Mouse (Mus musculus): Measurements from ENCODE around the gene Pcsk2. TPM values are rescaled to one million over a fixed set of nuclear protein-coding genes. Genes with fewer than 3 reads are reported as not detected.

Pcsk2 gene
- 0.23 and 0.41 TPM in 2 replicates for polyA plus RNA-seq (2016; fragmentation: Nextera tagmentation; extraction: Ambion mirVana)

DNA sequence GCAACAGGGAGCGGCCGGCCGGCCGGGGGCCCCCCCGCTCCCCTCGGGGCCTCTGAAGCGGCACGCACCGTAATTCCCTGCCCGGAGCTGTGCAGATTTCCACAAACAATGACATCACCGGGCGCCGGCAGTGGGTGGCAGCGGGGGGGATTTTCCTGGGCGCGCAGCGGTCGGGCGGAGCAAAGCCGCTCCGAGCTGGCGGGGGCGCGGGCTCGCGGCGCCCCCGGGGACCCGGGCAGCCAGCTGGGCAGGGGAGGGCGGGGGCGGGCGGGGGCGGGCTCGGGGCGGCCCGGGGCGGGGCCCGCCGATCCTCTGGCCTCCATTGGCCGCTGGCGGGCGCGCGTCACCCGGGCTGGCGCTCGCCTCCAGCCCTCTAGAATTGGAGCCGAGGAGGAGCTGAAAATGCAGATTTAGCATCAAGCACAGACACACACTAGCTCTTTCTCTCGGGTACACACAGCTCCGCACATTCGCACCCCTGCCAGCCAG lies at the start of gene Pcsk2:
Pcsk2 (plus strand) TSS at position 399 of the 489 bp plus-strand sequence.
- no peaks in the 10 kb centered on the region for H3K36me3 ChIP-seq
- H3K4me1 ChIP-seq: peaks cover 13% of the 10 kb centered on the region
- H3K27me3 ChIP-seq (ENCODE audit: low read depth, poor library complexity, severe bottlenecking): peaks cover 62% of the 10 kb centered on the region
- H3K4me3 ChIP-seq: peak within 1 kb of the TSS; percentile 64
- H3K9me3 ChIP-seq (replicated peaks): no peaks in the 10 kb centered on the region
- DNase-seq (ENCODE audit: low spot score): peak; percentile 75
- WGBS: under 1% methylated on average over 50 of the region's 51 CpGs
- H3K27ac ChIP-seq: peak within 1 kb of the TSS; percentile 65

DNA sequence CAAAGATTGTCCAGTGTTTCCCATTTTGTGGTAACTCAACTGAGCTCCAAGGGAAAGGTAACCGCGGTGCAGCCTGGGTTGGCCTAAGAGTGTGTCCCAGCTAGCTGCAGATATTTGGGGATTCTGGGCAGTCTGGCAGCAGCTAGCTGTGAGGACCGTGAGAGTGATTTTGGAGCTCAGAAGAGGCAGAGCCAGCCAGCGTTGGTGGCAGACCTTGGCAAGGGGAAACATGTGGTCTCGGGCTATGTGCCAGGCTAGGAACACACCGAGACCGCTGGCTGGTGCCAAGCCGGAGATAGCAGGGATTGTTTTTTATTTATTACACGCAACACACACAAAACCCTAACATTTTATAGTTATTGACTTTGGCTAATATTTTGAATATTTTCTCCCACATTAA lies 45.1 kb upstream of the Pcsk2 start:
- no peak for DNase-seq (ENCODE audit: low spot score)
- no peak overlapping the region for H3K4me3 ChIP-seq
- 91% methylated on average over 9 of the region's 9 CpGs for WGBS
- H3K27me3 ChIP-seq (ENCODE audit: low read depth, poor library complexity, severe bottlenecking): no peaks in the 10 kb centered on the region
- H3K4me1 ChIP-seq: no peaks in the 10 kb centered on the region
- no peaks in the 10 kb centered on the region for H3K9me3 ChIP-seq (replicated peaks)
- no peaks in the 10 kb centered on the region for H3K36me3 ChIP-seq
- no peak overlapping the region for H3K27ac ChIP-seq

DNA sequence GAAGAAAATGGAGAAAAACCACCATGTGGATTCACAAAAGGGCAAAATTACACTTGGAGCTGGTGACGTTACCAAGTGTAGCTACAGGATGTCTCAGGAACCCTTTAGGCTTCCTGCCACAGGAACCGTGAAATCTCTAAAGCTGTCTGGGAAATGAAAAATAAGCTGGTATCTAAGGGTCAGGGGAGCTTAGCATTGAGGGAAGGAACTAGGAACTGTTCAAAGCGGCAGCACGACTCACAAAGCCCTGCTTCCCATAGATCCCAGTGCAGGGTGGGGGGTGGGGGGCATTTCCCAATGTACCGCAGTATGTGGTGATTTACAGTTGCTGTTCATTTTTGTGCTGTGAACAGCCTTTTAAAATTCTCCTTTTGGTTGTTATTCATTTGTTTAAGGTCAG lies 44.2 kb upstream of the Pcsk2 start:
- no peaks in the 10 kb centered on the region for H3K4me1 ChIP-seq
- no peaks in the 10 kb centered on the region for H3K9me3 ChIP-seq (replicated peaks)
- H3K27me3 ChIP-seq (ENCODE audit: low read depth, poor library complexity, severe bottlenecking): no peaks in the 10 kb centered on the region
- H3K4me3 ChIP-seq: no peak overlapping the region
- no peaks in the 10 kb centered on the region for H3K36me3 ChIP-seq
- DNase-seq (ENCODE audit: low spot score): no peak
- no peak overlapping the region for H3K27ac ChIP-seq
- 74% methylated on average over 5 of the region's 5 CpGs for WGBS

DNA sequence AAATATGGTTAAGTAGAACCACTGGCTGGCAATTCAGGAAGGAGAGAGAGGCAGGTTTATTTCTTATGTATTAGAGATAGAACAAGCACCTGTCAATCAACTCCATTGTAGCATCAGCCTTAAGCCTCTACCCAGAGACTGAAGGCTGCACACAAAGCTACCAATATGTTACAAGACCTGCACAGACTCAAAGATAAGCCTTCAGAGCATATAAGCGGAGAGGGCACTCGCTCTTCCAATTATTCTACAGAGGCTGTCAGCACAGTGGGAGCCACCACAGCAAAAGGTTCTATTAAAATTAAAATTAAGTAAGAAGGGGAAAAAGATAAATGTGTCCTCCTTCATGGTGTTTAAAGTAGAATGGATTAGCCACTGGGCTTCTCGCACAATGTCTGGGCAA lies 43.8 kb upstream of the Pcsk2 start:
- no peak overlapping the region for H3K27ac ChIP-seq
- H3K27me3 ChIP-seq (ENCODE audit: low read depth, poor library complexity, severe bottlenecking): no peaks in the 10 kb centered on the region
- no peak for DNase-seq (ENCODE audit: low spot score)
- H3K36me3 ChIP-seq: no peaks in the 10 kb centered on the region
- 91% methylated on average over 3 of the region's 3 CpGs for WGBS
- no peaks in the 10 kb centered on the region for H3K4me1 ChIP-seq
- H3K9me3 ChIP-seq (replicated peaks): no peaks in the 10 kb centered on the region
- no peak overlapping the region for H3K4me3 ChIP-seq

DNA sequence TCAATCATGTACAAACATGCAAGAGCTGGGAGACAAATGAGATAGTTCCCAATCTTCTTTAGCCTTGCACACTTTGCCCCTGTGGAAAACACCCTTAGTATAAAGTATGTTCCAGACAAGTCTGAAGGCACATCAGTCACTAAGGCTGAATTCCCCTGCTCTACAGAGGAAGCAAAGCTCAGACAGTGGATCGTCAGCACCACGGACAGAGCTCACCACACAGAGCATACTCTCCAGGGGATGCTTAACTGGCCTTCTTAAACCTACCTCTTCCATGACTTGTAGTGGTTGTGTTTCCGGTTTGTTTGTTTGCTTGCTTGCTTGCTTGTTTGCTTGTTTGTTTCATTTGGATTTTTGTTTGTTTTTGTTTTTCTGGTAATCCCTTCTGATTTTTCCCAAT lies 9.5 kb upstream of the Pcsk2 start:
- peak; percentile 75 for DNase-seq (ENCODE audit: low spot score)
- H3K36me3 ChIP-seq: no peaks in the 10 kb centered on the region
- no peak overlapping the region for H3K4me3 ChIP-seq
- no peaks in the 10 kb centered on the region for H3K4me1 ChIP-seq
- no peaks in the 10 kb centered on the region for H3K9me3 ChIP-seq (replicated peaks)
- WGBS: 20% methylated on average over 3 of the region's 3 CpGs
- H3K27ac ChIP-seq: no peak overlapping the region
- H3K27me3 ChIP-seq (ENCODE audit: low read depth, poor library complexity, severe bottlenecking): no peaks in the 10 kb centered on the region

DNA sequence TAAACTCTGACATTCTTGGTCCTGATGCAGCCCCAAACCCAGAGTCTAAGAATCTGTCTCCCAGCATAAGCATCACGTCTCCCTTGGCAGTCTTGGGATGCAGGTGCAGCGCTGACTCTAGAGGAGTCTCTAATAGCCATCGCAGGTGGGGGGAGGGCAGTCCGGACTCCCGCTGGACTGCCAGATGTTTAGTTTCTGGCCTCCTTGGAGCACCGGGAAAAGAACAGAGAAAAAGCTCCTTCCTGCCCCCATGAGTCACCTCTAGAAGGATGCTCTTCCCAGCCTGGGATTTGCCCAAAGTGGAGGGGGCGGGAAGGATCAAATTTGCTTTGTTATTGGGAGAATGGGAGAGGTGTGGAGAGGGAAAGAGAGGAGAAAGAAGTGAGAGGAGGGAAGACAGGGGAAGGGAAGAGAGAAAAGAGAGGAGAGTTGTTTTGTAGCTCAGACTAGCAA lies 631 bp upstream of the Pcsk2 start:
- Histone ChIP-seq H3K9me3 (replicated peaks) (no peaks in the 10 kb centered on the region), H3K36me3 (no peaks in the 10 kb centered on the region), H3K27ac (peak overlapping the region; percentile 65), H3K27me3 (ENCODE audit: low read depth, poor library complexity, severe bottlenecking) (peaks cover 62% of the 10 kb centered on the region), H3K4me3 (peak overlapping the region; percentile 64), H3K4me1 (peaks cover 13% of the 10 kb centered on the region)
- WGBS: 0% methylated on average over 7 of the region's 7 CpGs
- peak; percentile 46 for DNase-seq (ENCODE audit: low spot score)

DNA sequence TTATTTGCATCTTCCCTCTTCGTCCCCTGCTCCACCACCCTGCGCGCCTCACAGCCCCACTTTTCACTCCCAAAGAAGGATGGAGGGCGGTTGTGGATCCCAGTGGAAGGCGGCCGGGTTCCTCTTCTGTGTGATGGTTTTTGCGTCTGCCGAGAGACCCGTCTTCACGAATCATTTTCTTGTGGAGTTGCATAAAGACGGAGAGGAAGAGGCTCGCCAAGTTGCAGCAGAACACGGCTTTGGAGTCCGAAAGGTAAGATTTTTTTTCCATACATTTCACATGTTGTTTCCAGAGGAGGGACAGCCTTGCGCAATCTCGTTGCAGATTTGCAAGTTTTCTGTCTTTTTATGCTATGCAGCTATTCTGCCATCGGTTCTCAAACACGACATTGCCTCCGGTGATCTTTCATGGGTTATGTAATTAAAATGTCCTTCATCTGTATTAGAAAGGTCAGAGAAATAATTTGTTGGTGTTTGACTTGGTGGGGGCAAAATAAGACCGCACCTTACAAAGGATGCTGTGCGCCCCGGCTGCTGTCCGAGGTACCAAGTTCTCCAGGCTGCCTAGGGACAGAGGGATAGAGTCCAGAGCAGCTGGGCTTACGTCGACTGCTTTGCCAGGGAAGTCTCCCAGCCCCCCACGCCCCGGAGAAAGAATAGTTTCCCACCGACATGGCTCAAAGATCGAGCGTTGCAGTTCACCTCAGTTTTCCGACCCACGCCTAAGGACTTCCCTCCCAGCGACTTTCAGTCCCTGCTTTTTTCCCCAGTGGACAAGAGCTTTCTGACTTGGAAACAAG lies 656 bp downstream of the Pcsk2 start:
- Histone ChIP-seq H3K27me3 (ENCODE audit: low read depth, poor library complexity, severe bottlenecking) (peaks cover 62% of the 10 kb centered on the region), H3K36me3 (no peaks in the 10 kb centered on the region), H3K9me3 (replicated peaks) (no peaks in the 10 kb centered on the region), H3K4me3 (peak overlapping the region; percentile 64), H3K27ac (no peak overlapping the region), H3K4me1 (peaks cover 13% of the 10 kb centered on the region)
- WGBS: 1% methylated on average over 33 of the region's 33 CpGs
- DNase-seq (ENCODE audit: low spot score): peak; percentile 74

DNA sequence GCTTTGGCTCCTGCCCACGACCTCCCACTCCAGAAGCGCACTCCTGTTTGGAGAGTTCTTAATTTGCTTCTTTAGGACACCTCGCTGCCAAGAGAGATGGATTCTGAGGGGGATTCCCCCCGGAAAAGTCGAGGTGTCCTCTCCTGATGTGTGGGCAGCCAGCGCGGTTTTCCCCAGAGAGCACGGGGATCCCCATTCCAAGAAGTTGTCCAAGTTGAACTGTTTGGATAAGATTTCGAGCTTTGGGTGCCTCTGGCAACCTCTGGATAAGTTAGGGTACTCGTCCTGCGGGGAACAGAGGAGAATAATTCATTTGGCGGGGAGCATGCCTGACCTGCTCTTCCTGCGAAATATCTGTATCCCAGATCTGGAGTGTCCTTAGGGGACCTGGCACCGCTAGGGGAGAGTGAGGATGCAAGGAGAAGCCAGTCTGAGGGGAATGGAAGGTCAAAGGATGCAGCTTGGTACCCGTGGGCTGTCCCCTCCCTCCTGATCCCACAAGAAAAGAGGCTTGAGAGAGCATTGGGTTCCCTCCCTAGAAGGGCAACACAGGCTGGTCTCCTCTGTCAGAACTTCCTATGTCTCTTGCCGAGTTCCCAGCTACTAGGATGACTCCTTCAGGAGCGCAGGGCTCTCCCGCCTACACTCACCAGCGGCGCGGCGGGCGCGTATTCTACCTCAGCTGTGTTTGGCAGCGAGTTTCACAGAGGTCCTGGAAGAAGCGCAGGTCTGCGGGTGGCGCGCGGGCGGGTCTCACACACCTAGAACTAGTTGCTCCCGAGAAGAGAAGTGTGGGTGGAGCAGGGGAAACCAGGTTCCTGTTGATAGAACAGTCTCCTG lies 1.5 kb downstream of the Pcsk2 start:
- Histone ChIP-seq H3K4me3 (no peak overlapping the region), H3K4me1 (peaks cover 13% of the 10 kb centered on the region), H3K27me3 (ENCODE audit: low read depth, poor library complexity, severe bottlenecking) (peaks cover 62% of the 10 kb centered on the region), H3K27ac (no peak overlapping the region), H3K9me3 (replicated peaks) (no peaks in the 10 kb centered on the region), H3K36me3 (no peaks in the 10 kb centered on the region)
- no peak for DNase-seq (ENCODE audit: low spot score)
- WGBS: 1% methylated on average over 32 of the region's 32 CpGs

DNA sequence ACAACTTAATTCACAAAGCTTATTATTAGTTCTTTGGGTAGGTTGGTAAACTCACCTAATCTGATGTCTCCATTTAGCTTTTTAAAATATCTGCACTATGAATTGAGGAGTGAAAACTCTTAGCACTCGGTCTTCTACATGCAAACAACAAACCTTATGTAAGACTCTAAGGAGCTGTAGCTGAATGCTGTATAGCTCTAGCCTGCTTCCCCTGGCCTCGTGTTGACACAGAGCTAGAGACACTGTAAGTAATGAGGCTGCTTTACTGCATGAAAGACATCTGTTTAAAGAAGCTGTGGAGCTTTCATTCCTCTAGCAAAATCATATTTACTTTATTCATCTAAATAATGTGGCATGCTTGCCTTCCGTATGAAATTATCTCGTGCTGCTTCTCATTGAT lies 14.4 kb downstream of the Pcsk2 start:
- H3K4me1 ChIP-seq: no peaks in the 10 kb centered on the region
- no peaks in the 10 kb centered on the region for H3K9me3 ChIP-seq (replicated peaks)
- no peak overlapping the region for H3K27ac ChIP-seq
- no peak for DNase-seq (ENCODE audit: low spot score)
- WGBS: 80% methylated on average over 4 of the region's 4 CpGs
- no peak overlapping the region for H3K4me3 ChIP-seq
- H3K27me3 ChIP-seq (ENCODE audit: low read depth, poor library complexity, severe bottlenecking): no peaks in the 10 kb centered on the region
- H3K36me3 ChIP-seq: no peaks in the 10 kb centered on the region

DNA sequence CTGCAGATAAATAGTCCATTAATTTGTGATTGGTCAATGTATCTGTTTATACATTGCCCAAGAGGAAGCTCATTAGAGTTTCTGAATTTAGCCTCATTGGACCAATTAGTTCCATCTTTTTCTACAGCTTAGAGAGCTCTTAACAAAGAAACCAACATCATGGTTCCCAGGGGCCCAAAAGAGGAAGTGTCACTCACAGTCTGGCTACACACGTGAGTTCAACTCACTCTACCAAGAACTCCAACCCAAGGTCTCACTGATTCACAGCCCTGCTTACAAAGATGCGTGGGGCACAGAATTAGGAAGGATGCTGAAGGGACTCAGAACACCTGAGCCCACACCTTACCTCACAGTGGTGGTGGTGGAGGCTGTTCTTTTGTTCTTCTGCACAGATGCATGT lies 19.1 kb downstream of the Pcsk2 start:
- 88% methylated on average over 2 of the region's 2 CpGs for WGBS
- H3K27ac ChIP-seq: no peak overlapping the region
- H3K4me3 ChIP-seq: no peak overlapping the region
- no peaks in the 10 kb centered on the region for H3K36me3 ChIP-seq
- H3K9me3 ChIP-seq (replicated peaks): no peaks in the 10 kb centered on the region
- DNase-seq (ENCODE audit: low spot score): no peak
- no peaks in the 10 kb centered on the region for H3K27me3 ChIP-seq (ENCODE audit: low read depth, poor library complexity, severe bottlenecking)
- H3K4me1 ChIP-seq: no peaks in the 10 kb centered on the region

DNA sequence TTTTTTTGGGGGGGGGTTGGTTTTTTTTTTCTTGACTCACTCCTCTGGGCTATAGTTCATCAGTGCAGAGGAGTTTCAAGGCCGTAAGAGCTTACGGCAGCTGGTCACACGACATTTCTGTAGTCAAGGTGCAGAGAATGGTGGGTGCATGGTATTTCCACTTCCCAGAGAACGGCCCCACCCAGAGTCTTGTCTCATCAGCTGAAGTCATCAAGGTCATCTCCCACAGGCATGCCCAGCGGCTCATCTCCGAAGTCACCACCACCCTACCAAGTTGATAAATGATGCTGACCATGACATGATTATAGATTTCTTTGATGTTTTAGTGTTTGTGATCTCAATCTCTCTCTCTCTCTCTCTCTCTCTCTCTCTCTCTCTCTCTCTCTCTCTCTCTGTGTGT lies 20.0 kb downstream of the Pcsk2 start:
- DNase-seq (ENCODE audit: low spot score): no peak
- Histone ChIP-seq H3K9me3 (replicated peaks) (no peaks in the 10 kb centered on the region), H3K4me3 (no peak overlapping the region), H3K4me1 (no peaks in the 10 kb centered on the region), H3K27me3 (ENCODE audit: low read depth, poor library complexity, severe bottlenecking) (no peaks in the 10 kb centered on the region), H3K36me3 (no peaks in the 10 kb centered on the region), H3K27ac (no peak overlapping the region)
- WGBS: 95% methylated on average over 6 of the region's 6 CpGs

DNA sequence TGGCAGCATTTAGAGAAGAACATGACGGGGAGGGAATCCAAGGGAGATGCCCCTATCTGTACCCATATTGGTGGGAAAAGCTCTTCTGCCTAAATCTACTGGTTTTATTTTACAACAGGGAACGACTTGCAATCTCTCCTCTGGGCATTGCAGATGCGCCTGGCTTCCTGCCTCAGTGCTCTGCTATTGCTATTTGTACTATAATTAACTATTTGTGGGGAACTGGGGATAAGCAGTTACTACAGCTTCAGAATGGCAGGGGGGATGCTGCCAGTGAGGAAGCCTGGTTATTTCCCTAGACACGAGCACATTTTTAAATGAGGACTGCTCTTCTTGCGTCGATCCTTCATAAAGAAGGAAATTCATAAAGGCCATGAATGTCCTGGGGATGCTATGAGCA lies 39.4 kb downstream of the Pcsk2 start:
- Histone ChIP-seq H3K4me3 (no peak overlapping the region), H3K4me1 (no peaks in the 10 kb centered on the region), H3K27me3 (ENCODE audit: low read depth, poor library complexity, severe bottlenecking) (no peaks in the 10 kb centered on the region), H3K27ac (no peak overlapping the region), H3K36me3 (no peaks in the 10 kb centered on the region), H3K9me3 (replicated peaks) (no peaks in the 10 kb centered on the region)
- no peak for DNase-seq (ENCODE audit: low spot score)
- 83% methylated on average over 6 of the region's 6 CpGs for whole genome bisulfite sequencing

DNA sequence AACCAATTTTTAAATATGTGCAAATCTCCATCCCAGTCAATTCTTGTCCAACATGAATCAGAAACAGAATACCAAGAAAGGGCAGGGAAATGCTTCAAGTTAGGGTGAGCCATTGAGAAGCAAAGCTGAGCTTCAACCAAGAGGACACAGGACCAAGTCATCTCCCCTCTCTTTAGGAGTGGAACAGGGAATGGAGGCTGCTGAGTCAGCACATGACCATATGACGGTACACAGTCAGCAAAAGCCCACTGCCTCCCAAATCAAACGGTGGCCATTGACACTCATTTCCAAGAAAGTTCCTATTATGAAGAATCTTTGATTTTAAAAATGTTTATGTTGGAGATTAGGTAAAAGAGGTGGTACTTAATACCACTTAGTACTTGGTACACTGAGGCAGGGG lies 44.4 kb downstream of the Pcsk2 start:
- no peak for DNase-seq (ENCODE audit: low spot score)
- Histone ChIP-seq H3K36me3 (no peaks in the 10 kb centered on the region), H3K27ac (no peak overlapping the region), H3K4me3 (no peak overlapping the region), H3K9me3 (replicated peaks) (no peaks in the 10 kb centered on the region), H3K4me1 (no peaks in the 10 kb centered on the region), H3K27me3 (ENCODE audit: low read depth, poor library complexity, severe bottlenecking) (no peaks in the 10 kb centered on the region)
- 98% methylated on average over 2 of the region's 2 CpGs for WGBS
